Mouse (Mus musculus): ENCODE data around the gene Erbb2. TPM values are rescaled to one million over a fixed set of nuclear protein-coding genes. Genes with fewer than 3 reads are reported as not detected.
A peak's percentile ranks its signal among the peaks of the same experiment; 100 is the strongest.
"Not testable (repeated sequence)": the region's sequence is repeated elsewhere in the genome, so short reads cannot be mapped to it uniquely, and the experiment has no call there.

The Erbb2 gene
- polyA plus RNA-seq (2012; rRNA removed) = 3.0 and 3.2 TPM in 2 replicates

DNA sequence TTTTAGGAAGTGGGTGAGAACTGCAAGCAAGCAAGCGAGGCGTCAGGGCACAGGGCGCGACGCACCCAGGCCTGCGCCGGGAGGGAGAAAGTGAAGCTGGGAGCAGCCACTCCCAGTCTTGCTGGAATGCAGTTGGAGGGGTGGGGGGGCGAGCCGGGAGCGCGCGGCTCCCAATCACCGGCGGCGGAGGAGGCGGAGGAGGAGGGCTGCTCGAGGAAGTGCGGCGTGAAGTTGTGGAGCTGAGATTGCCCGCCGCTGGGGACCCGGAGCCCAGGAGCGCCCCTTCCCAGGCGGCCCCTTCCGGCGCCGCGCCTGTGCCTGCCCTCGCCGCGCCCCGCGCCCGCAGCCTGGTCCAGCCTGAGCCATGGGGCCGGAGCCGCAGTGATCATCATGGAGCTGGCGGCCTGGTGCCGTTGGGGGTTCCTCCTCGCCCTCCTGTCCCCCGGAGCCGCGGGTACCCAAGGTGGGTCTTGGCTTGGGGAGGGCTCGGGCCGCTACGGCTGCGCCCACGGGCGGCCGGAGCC is at the start of gene Erbb2:
TSS of gene Erbb2 (plus strand) at position 198 of the 524 bp plus-strand sequence.
- peak in 1 of 2 experiments; percentile 39 for DNase-seq (ENCODE audit: extremely low spot score in 1 of 2, low spot score in 1 of 2)

DNA sequence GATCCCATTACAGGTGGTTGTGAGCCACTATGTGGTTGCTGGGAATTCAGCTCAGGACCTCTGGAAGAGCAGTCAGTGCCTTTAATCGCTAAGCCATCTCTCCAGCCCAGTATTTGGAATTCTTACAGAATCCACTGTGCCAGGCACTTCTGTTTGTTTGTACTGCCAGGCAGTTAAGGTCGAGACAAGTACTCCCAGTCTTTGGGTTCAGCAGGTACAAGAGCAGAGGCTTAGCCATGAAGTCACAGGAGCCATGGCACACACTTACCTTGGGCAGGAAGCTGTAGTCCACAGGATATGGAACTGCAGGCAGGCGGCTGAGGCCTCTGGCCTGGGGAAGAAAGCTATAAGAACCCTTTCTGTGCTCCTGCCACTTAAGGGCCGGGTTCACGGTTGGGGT is 48.5 kb upstream of the Erbb2 start:
- no peak for DNase-seq (ENCODE audit: extremely low spot score in 1 of 2, low spot score in 1 of 2)

DNA sequence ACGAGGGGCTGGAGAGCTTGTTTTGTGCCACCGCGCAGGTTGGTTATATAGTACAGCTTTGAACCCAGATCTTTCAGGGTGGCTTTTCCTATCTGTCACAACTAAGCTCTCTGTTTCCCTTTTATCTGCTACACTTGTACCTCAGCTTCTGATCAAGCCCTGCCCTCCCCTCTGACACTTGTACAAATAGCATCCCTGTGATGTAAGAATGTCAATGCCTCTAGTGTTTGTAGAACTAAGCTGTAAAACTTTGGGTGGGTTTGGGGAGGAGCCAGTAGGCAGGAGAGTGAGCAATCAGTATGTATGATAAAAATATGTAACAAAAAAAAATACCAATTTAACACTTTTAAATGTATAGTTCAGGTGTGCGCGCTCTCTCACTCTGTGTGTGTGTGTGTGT is 47.9 kb upstream of the Erbb2 start:
- no peak for DNase-seq (ENCODE audit: extremely low spot score in 1 of 2, low spot score in 1 of 2)

DNA sequence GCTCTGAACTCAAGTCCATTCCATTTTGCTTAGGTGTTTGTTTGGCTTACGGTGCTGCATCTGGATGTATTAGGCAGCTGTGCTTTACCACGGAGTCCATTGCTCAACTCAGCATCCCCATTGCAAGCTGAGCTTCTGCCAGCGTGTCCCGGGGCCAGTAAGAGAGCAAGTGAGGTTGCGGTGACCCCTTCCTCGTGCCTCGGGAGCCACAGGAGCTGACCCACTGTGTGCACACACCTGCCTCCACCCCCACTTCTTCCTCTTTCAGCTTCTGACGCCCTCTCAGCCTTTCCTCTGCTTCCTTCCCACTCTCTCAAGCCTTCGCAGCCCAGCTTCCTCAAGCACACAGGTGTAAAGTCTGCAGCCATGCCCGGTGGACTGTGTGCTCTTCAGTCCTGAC is 46.0 kb upstream of the Erbb2 start:
- no peak for DNase-seq (ENCODE audit: extremely low spot score in 1 of 2, low spot score in 1 of 2)

DNA sequence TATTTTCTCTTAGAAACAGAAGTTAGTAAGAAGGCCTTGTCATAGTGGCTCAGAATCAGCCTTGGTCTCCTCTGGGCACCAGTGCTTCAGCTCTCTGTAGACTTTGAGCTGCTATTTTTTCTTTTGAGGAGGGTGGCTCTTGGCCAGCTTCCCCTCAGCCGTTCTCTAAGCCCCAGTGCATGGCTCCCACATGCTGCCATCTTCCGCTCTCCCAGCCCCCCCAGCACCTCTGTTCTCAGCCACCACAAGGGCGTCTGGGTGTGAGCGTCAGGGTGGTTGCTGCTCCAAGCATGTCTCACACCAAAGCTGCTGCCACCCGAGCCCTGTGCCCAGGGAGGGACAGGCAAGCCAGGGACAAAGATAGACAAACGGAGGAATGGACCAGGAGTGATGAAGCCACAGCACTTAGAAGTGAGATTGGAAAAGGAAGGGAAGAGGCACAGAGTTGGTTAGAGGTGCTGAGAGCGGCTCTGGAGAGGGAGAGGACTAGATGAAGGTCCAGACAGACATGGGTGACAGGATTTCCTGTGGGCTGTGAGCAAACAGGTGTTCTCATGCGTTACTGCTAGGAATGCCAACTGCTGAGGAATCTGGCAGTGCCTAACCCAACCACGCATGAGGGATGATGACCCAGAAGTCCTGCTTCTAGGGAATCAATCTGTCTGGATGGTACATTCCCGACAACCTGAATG is 45.0 kb upstream of the Erbb2 start:
- peak; percentile 59 to 68 for DNase-seq (ENCODE audit: extremely low spot score in 1 of 2, low spot score in 1 of 2)

DNA sequence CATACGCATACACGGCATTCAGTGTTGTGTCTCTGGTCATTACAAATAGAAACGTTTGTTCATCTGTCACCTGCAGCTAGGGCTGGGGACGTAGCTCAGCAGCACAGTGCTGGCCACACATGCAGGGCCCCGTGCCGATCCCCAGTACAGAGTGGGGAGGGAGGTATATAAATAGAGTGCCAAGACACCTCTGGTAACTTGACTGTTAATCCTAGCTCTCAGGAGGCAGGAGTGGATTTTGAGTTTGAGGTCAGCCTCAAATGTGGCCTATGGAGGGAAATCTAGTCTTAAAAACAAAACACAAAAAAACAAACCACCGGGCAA is 44.4 kb upstream of the Erbb2 start:
- DNase-seq (ENCODE audit: extremely low spot score in 1 of 2, low spot score in 1 of 2) = no peak

DNA sequence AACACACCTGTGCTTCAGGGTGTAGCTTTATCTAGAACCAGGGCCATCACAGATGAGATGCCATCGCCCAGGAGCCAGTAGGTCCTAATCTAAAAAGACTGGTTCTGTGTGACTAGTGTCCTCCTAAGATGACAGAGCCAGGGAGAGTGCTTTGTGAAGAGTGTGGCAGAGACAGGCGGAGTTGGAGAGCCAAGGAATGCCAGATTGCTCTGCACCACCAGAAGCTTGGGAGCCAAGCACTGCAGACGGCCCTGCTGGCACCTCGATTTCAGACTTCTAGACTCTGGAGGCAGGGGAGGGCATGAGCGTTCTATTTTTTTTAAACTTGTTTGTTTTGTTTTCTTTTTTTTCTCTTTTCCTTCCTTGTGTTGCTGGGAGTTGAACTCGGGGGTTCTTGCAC is 42.9 kb upstream of the Erbb2 start:
- no peak for DNase-seq (ENCODE audit: extremely low spot score in 1 of 2, low spot score in 1 of 2)

DNA sequence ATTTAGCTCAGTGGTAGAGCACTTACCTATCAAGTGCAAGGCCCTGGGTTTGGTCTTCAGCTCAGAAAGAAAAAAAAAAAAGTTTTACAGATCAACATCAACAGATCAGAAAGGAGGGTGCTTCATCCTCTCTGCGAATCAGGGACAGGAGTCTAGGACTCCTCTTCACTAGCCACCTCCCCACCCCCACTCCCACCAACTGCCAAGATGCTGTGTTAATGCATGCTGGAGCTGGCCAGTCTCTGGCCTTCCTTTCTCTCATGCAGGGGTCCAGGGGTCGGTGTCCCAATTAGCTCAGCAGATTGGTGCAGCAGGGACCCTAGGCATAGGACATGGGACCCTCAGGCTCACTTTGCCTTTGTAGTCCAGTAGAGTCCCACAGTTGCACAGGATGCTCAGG is 41.7 kb upstream of the Erbb2 start:
- DNase-seq (ENCODE audit: extremely low spot score in 1 of 2, low spot score in 1 of 2) = no peak

DNA sequence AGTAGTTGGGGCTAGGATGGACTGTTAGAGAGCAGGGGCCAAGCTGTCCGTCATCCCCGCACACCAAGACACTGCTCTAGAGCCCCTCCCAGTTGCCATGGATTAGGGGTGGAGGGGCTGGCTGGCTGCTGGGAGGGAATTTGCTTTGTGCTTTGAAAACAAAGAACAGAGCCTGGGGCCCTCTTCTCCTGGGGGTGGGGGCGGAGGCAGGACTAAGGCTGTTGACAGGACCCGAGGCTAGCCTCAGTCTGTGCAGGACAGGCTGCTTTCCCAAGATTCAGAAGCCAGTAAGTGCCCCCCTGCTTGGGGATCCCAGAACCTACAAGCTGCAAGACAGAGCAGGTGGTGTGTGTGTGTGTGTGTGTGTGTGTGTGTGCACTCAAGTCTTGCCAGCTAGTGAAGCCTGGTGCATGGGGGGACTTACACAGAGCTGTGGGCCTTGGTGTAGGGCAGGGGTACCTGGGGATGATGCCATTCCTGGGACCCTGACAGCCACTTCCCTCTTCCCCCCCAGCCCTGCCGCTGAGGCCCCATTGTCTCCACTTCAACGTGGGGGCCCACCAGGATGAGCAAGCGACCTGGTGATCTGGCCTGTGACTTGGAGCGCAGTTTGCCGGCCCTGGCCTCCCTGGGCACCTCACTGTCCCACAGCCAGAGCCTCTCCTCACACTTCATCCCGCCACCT is 40.6 kb upstream of the Erbb2 start:
- no peak for DNase-seq (ENCODE audit: extremely low spot score in 1 of 2, low spot score in 1 of 2)

DNA sequence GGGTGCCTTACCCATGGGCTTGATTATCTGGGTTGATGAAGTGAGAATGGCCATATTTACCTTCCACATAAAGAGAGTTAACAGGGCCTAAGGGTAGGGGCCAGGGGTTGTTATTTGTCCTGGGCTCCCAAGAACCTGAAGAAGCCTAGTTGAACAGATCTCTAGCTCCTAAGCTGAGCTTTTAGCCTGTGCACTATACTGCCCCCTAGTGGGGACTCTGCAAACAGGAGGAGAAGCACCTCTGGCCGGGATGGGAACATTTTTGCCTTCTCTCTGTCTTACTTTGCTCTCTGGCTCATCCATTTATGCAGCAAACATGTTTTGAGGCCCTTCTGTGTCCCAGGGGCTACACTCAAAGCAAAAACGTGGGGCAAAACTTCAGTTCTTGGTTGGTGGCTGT is 39.9 kb upstream of the Erbb2 start:
- DNase-seq (ENCODE audit: extremely low spot score in 1 of 2, low spot score in 1 of 2) = peak in 1 of 2 experiments; percentile 83

DNA sequence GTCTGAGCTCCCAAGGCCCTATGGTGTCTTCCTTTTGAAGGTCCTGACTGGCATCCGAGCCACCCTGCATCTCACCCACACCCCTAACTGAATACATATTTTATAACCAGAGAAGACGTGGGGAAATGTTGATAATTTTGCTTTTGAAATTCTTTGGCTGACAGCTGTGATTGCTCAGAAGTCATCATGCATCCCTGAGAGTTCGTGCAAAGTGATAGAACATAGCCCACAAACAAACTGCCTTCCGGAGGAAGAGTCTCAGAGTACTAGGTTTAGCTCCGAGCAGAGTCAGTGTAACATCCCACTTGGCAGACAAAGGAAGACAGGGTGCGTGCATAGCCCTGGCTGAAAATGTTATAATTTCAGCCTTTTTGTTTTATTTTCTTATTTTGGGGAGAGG is 39.0 kb upstream of the Erbb2 start:
- DNase-seq (ENCODE audit: extremely low spot score in 1 of 2, low spot score in 1 of 2) = no peak

DNA sequence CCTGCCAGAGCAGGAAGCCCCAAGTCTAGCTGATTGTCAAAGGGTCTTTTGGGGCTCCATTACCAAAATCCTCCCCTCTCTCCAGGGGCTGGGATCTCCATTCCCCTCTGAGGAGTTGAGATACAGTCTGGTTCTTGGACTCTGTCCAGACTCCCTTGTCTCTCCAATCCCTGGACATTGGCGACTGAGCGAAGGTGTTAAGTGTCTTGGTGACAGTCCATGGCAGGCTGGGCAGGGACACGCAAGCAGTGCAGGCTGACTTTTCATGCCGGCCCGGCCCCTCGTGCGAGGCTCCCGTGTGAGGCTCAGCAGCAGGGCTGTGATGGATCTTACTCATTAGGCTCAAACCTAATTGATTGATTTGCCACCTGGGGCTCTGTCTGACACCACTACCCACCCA is 38.0 kb upstream of the Erbb2 start:
- no peak for DNase-seq (ENCODE audit: extremely low spot score in 1 of 2, low spot score in 1 of 2)

DNA sequence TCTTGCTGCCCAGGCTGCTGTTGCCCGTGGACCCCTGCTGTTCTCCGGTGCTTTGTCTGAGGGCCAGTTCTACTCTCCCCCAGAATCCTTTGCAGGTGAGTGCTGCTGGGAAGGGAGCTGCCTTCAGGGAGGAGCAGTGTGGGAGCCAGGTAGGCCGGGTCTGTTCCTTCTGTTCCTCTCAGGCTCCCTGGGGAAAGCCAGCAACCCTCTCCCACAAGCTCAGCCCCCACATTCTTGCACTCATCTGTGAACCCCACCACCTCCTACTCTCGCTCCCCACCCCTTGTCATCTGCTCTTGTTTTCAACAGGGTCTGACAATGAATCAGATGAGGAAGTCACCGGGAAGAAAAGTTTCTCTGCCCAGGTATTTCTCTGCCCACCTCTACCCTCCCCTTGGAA is 35.5 kb upstream of the Erbb2 start:
- no peak for DNase-seq (ENCODE audit: extremely low spot score in 1 of 2, low spot score in 1 of 2)

DNA sequence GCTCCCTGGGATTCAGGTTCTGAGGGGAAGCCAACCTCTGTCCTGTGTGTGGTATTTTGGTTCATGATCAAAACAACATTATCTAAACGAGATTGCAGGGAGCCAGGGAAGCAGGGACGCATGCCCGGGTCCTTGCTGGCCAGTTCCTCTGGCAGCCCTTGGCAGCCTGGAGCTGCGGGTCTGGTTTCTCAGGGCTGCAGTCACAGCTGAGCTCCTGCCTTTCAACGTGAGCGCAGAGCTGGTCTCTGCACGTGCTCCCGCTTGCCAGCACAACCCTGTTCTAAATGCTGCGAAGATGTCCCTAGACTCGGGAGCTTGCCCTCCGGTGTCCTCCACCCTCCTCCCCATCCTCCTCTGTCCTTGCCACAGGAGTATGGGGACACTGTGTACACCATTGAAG is 34.5 kb upstream of the Erbb2 start:
- no peak for DNase-seq (ENCODE audit: extremely low spot score in 1 of 2, low spot score in 1 of 2)

DNA sequence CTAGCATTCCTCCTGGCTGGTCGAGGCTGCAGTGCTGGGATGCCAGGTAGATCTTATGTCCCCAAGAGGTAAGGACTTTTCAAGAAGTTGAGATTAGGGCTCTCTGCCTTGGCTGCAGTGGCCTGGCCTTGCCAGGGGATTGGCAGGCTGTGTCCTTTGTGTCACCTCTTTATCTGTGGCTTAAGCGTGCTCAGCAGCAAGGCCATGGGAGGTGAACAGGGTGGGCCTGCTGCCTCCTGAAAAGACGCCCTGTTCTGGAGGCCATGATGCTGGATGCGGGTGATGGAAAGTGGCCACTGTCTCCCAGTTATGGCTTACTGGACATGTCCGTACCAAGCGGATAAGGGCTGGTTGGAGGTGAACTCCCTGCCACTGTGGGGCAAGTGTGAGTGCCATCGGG is 32.9 kb upstream of the Erbb2 start:
- DNase-seq (ENCODE audit: extremely low spot score in 1 of 2, low spot score in 1 of 2) = no peak

DNA sequence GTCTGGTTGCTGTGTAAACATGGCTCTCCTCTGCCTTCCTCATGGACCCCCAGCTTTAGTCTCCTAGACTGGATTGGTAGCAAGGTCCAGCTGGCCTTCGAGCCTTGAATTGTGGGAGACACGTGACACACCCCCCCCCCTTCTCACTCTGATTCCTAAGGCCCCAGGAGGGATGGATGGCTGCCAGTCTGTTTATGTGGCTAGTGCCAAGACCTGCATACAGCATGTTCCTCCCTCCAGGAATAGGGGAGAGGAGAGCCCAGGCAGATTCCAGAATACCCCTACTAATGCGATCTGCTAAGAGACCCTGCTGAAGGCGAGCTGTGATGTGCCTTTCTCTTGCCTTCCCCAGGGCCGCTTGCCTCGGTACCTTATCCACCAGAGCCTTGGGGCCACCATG is 32.2 kb upstream of the Erbb2 start:
- DNase-seq (ENCODE audit: extremely low spot score in 1 of 2, low spot score in 1 of 2) = no peak

DNA sequence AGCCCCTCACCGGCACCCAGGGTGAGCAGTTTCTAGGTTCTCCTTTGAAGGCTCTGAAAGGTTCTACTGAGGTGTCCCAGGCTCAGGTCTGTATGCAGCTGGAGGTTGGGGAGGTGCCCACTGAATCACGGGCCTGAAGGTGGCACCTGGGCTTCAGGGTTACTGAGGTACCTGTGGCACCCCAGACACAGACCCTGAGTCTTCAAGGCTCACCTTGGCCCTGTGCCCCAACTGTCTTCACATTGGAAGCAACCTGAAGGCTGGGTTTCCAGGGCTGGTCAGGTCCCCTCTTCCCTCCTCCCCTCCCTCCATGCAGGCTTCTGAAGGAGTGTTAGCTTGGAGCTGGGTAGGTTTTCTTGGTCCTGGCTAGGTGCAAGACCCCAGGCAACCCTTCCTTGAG is 30.6 kb upstream of the Erbb2 start:
- no peak for DNase-seq (ENCODE audit: extremely low spot score in 1 of 2, low spot score in 1 of 2)

DNA sequence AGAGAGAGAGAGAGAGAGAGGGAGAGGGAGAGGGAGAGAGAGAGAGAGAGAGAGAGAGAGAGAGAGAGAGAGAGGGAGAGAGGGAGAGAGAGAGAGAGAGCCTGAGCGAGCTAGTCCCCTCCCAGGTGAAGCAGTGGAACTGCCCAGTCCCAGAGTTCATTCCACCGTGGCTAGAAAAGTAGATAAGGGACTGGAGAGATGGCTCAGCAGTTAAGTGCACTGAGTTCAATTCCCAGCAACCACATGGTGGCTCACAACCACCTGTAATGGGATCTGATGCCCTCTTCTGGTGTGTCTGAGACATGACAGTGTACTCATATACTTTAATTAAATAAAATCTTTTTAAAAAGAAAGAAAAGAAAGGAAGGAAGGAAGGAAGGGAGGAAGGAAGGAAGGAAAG is 29.9 kb upstream of the Erbb2 start:
- DNase-seq (ENCODE audit: extremely low spot score in 1 of 2, low spot score in 1 of 2) = not testable (repeated sequence)

DNA sequence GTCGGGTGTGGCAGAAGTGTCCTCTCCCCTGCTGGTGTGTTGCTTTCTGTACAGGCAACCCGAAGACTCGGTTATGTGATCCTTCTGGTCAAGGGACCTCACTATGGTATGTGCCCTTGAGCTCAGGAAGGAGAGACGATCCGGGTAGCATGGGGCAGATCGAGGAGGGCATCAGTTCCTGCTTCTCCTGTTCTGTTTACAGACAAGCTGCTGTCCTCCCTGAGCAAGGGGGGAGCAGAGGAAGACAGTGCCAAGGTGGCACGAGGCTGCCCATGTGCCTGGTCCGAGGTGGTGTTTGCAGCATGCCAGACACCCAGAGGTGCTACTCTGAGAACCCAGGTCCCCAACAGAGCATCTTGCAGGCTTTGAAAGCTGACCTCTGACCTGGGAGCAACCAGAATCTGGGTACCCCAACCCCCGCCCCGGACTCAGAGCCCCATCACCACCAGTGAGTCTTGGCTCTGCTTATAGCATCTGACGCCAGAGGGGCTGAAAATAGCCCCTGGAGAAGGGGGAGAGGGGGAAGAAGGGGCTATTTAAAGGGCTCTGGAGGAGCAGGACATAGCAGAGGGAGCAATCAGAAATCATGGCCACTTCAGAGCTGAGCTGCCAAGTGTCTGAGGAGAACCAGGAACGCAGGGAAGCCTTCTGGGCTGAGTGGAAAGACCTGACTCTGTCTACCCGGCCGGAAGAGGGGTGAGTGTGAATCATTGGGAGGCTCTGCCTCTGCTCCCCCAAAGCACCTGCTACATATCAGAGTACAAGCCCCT is 28.8 kb upstream of the Erbb2 start, which contains the start of gene Tcap:
TSS of gene Tcap (plus strand) at position 551 of the 770 bp plus-strand sequence.
- DNase-seq (ENCODE audit: extremely low spot score in 1 of 2, low spot score in 1 of 2) = no peak

DNA sequence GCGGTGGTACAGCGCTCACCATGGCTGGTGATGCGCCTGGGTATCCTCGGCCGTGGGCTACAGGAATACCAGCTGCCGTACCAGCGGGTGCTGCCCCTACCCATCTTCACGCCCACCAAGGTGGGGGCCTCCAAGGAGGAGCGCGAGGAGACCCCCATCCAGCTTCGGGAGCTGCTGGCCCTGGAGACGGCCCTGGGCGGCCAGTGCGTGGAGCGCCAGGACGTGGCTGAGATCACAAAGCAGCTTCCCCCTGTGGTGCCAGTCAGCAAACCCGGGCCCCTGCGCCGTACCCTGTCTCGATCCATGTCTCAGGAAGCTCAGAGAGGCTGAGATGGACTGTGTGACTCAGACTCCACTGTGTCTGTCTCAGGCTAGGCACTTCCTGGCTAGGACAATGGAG is 28.1 kb upstream of the Erbb2 start:
- DNase-seq (ENCODE audit: extremely low spot score in 1 of 2, low spot score in 1 of 2) = no peak
